Mouse (Mus musculus) ES-E14 (cell line): ENCODE results near the gene Abcb11. TPM values are rescaled to one million over a fixed set of nuclear protein-coding genes. Genes with fewer than 3 reads are reported as not detected.

Experiments used
- DNase-seq: peaks from one replicate; pipeline ENCODE4 v3.0.0-alpha.2; 2013; ENCODE audit warnings: low read depth, low spot score
- H3K27ac ChIP-seq: 2 replicates; pipeline ENCODE4 v1.5.1; 2012; ENCODE audit warnings: low read depth, mild to moderate bottlenecking, low read length, moderate library complexity, mixed read lengths; ENCODE audit not compliant: poor library complexity, insufficient read depth, severe bottlenecking
- H3K36me3 ChIP-seq: 2 replicates; pipeline ENCODE4 v1.6.1; 2012; ENCODE audit warnings: mild to moderate bottlenecking, low read length, moderate library complexity, mixed read lengths; ENCODE audit not compliant: control insufficient read depth, poor library complexity, insufficient read depth, severe bottlenecking
- H3K4me1 ChIP-seq, 2 experiments: fragments of 150-350 bp in 1 of 2; sonication (generic) in 1 of 2; 2 replicates each; pipeline ENCODE4 v1.6.1; 2012; ENCODE audit warnings: low read length in 2 of 2, mild to moderate bottlenecking in 1 of 2, mixed read lengths in 1 of 2; ENCODE audit not compliant: control insufficient read depth in 2 of 2, insufficient read depth in 2 of 2, poor library complexity in 1 of 2
- H3K4me3 ChIP-seq, 2 experiments: fragments of 150-350 bp in 1 of 2; sonication (generic) in 1 of 2; 2 replicates each; pipeline ENCODE4 v1.5.1; 2012; ENCODE audit warnings: low read length in 2 of 2, low read depth in 1 of 2, mild to moderate bottlenecking in 1 of 2, mixed read lengths in 1 of 2; ENCODE audit not compliant: insufficient read depth in 1 of 2, poor library complexity in 1 of 2, severe bottlenecking in 1 of 2
- H3K9ac ChIP-seq: 2 replicates; pipeline ENCODE4 v1.6.1; 2012; ENCODE audit warnings: low read depth, mild to moderate bottlenecking, low read length, mixed read lengths; ENCODE audit not compliant: poor library complexity, insufficient read depth, severe bottlenecking
- H3K9me3 ChIP-seq: fragments of 150-350 bp; sonication (generic); 2 replicates; pipeline ENCODE4 v1.6.1; 2012; ENCODE audit warnings: low read depth, mild to moderate bottlenecking, low read length; ENCODE audit not compliant: control insufficient read depth, insufficient read depth
- CHD2 ChIP-seq: IDR thresholded peaks from 2 replicates; pipeline ENCODE4 v1.6.1; 2014; ENCODE audit warnings: mild to moderate bottlenecking, low read depth, low read length, inconsistent platforms
- HCFC1 ChIP-seq: IDR thresholded peaks from 2 replicates; pipeline ENCODE4 v1.6.1; 2012; ENCODE audit warnings: low read length, inconsistent platforms, borderline replicate concordance; ENCODE audit not compliant: insufficient read depth
- MAFK ChIP-seq: IDR thresholded peaks from 2 replicates; pipeline ENCODE4 v1.6.1; 2014; ENCODE audit warnings: mild to moderate bottlenecking, low read depth, low read length, inconsistent platforms; ENCODE audit not compliant: insufficient read depth
- ZC3H11A ChIP-seq: IDR thresholded peaks from 2 replicates; pipeline ENCODE4 v1.6.1; 2012; ENCODE audit warnings: low read depth, mild to moderate bottlenecking, inconsistent platforms, low read length, borderline replicate concordance
- ZNF384 ChIP-seq: IDR thresholded peaks from 2 replicates; pipeline ENCODE4 v1.6.1; 2012; ENCODE audit warnings: low read depth, low read length, inconsistent platforms
- in situ Hi-C, 2 experiments: fragments of 600-800 bp; cut with MboI; formaldehyde crosslinking; loops; one replicate each; pipeline ENCODE4 v1.15.1; 2025; ENCODE audit warnings: low sequenced_read_pairs in 2 of 2, inconsistent platforms in 1 of 2; ENCODE audit not compliant: unreplicated experiment in 2 of 2
- total RNA-seq: library from RNA; depleted of rRNA; stranded (reverse); fragments of 300-350 nt; gene quantifications from 2 replicates; pipeline ENCODE4 v1.2.3, GENCODE M21; 2012

Gene Abcb11
- total RNA-seq, 1 experiment, result 1.1 TPM

GRCm38 (mm10) chr2:69230137-69230536, 112.3 kb downstream of the Abcb11 start:
- Histone ChIP-seq H3K4me3 (no peak overlapping the region), H3K36me3 (no peaks in the 10 kb centered on the region), H3K9ac (no peak overlapping the region), H3K27ac (no peak overlapping the region), H3K9me3 (no peaks in the 10 kb centered on the region), H3K4me1 (peaks cover 0 to 2% of the 10 kb centered on the region in 2 experiments; a peak in 1 of 4 replicates)
- TF ChIP-seq ZC3H11A, result no peak
- no peak for TF ChIP-seq MAFK
- no peak for TF ChIP-seq CHD2
- no peak for TF ChIP-seq HCFC1
- no peak for TF ChIP-seq ZNF384
- DNase-seq, result no peak
- in situ Hi-C loops, result no loop called here

- no peaks in the 10 kb centered on the region for H3K36me3 ChIP-seq
- in situ Hi-C loops, result no loop called here
Measured at GRCm38 (mm10) chr2:69228635-69229034, 113.8 kb downstream of the Abcb11 start.

GRCm38 (mm10) chr2:69226876-69227275, 115.5 kb downstream of the Abcb11 start:
- H3K4me1 ChIP-seq, result peaks cover 2 to 6% of the 10 kb centered on the region in 2 experiments; a peak in 2 of 4 replicates
- H3K36me3 ChIP-seq, result no peaks in the 10 kb centered on the region
- in situ Hi-C loops, result no loop called here
- no peaks in the 10 kb centered on the region for H3K9me3 ChIP-seq
- H3K4me3 ChIP-seq, result no peak overlapping the region
- H3K9ac ChIP-seq, result no peak overlapping the region
- no peak overlapping the region for H3K27ac ChIP-seq
- DNase-seq, result no peak
- no peak for TF ChIP-seq HCFC1
- no peak for TF ChIP-seq MAFK
- TF ChIP-seq ZNF384, result no peak
- no peak for TF ChIP-seq CHD2
- no peak for TF ChIP-seq ZC3H11A

More at GRCm38 (mm10) chr2:69228635-69229034, 113.8 kb downstream of the Abcb11 start:
- no peaks in the 10 kb centered on the region for H3K9me3 ChIP-seq
- DNase-seq, result no peak
- no peak overlapping the region for H3K4me3 ChIP-seq
- no peak overlapping the region for H3K27ac ChIP-seq
- H3K4me1 ChIP-seq, result peaks cover 0 to 2% of the 10 kb centered on the region in 2 experiments; a peak in 1 of 4 replicates
- no peak for TF ChIP-seq CHD2
- no peak for TF ChIP-seq MAFK
- TF ChIP-seq ZC3H11A, result no peak
- no peak for TF ChIP-seq HCFC1
- no peak for TF ChIP-seq ZNF384
- no peak overlapping the region for H3K9ac ChIP-seq

GRCm38 (mm10) chr2:69224724-69225123, 117.7 kb downstream of the Abcb11 start:
- Histone ChIP-seq H3K4me1 (peaks cover 2 to 6% of the 10 kb centered on the region in 2 experiments; a peak in 2 of 4 replicates), H3K9ac (no peak overlapping the region), H3K27ac (no peak overlapping the region), H3K9me3 (no peaks in the 10 kb centered on the region), H3K4me3 (no peak overlapping the region), H3K36me3 (no peaks in the 10 kb centered on the region)
- DNase-seq, result no peak
- no peak for TF ChIP-seq MAFK
- no peak for TF ChIP-seq CHD2
- no peak for TF ChIP-seq ZNF384
- no peak for TF ChIP-seq ZC3H11A
- TF ChIP-seq HCFC1, result no peak
- in situ Hi-C loops, result no loop called here

- in situ Hi-C loops, result no loop called here
- no peak for DNase-seq
- no peak overlapping the region for H3K27ac ChIP-seq
- no peaks in the 10 kb centered on the region for H3K36me3 ChIP-seq
- no peaks in the 10 kb centered on the region for H3K9me3 ChIP-seq
- H3K4me3 ChIP-seq, result no peak overlapping the region
- TF ChIP-seq ZNF384, result no peak
- TF ChIP-seq CHD2, result no peak
- no peak for TF ChIP-seq MAFK
- TF ChIP-seq ZC3H11A, result no peak
- TF ChIP-seq HCFC1, result no peak
- H3K9ac ChIP-seq, result no peak overlapping the region
- peaks cover 2 to 6% of the 10 kb centered on the region in 2 experiments; a peak in 2 of 4 replicates for H3K4me1 ChIP-seq
Measured at GRCm38 (mm10) chr2:69222815-69223214, 119.6 kb downstream of the Abcb11 start.
